Mouse (Mus musculus) G1E (cell line): ENCODE results near the gene Nbeal2.

ENCODE experiments used
- CTCF ChIP-seq: IDR thresholded peaks from 2 replicates; pipeline ENCODE4 v1.5.1; 2012; ENCODE audit warnings: low read depth, low read length, inconsistent platforms, mixed read lengths
- GATA1 ChIP-seq: IDR thresholded peaks from 2 replicates; pipeline ENCODE4 v1.6.1; 2012; ENCODE audit warnings: borderline replicate concordance, low read length, inconsistent platforms, mixed read lengths
- POLR2AphosphoS5 ChIP-seq: IDR thresholded peaks from 2 replicates; pipeline ENCODE4 v1.6.1; 2012; ENCODE audit warnings: low read depth, low read length, inconsistent platforms; ENCODE audit not compliant: insufficient replicate concordance
- TAL1 ChIP-seq: conservative IDR thresholded peaks from 2 replicates; pipeline ENCODE4 v1.6.1; 2012; ENCODE audit warnings: low read depth, low read length, inconsistent platforms, mixed read lengths

DNA sequence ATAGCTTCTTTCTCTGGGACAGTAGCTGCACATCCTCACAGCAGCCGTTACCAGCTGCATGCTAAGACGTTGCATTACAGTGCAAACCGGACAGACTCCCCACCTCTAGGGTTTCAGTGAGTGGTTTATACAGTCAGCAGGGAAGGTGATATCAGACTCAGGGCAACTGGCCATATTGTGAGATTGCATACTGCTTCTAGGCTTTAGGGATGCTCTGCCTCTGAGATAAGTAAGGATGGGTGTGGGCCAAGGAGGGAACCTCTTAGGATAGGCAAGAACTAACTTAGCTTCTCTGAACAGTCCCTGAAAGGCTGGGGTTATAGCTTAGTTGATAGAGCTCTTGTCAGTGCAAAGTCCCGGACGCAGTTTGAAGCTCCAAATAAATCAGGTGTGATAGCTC lies 15.8 kb upstream of the Nbeal2 start:
- TF ChIP-seq CTCF = no peak
- no peak for TF ChIP-seq POLR2AphosphoS5
- TF ChIP-seq GATA1 = no peak
- no peak for TF ChIP-seq TAL1
